Mouse (Mus musculus): ENCODE measurements around the gene Kcnc1. TPM values are rescaled to one million over a fixed set of nuclear protein-coding genes. Genes with fewer than 3 reads are reported as not detected.

The Kcnc1 gene
- polyA plus RNA-seq, 1 experiment, result 47.6 TPM

GRCm38 (mm10) chr7:46453930-46454679 is 57.8 kb downstream of the Kcnc1 start:
- H3K27ac ChIP-seq (ENCODE audit: insufficient read depth, low read depth, low read length), result peak overlapping the region; percentile 43
- H3K4me3 ChIP-seq (ENCODE audit: insufficient read depth, low read depth, low read length), result no peak overlapping the region
- H3K4me1 ChIP-seq (ENCODE audit: control insufficient read depth, insufficient read depth, low read length), result peaks cover 21% of the 10 kb centered on the region
- TF ChIP-seq POLR2A (IDR thresholded peaks at IDR 0.05; ENCODE audit: insufficient read depth, low read depth, low read length) (no peak), CTCF (IDR thresholded peaks at IDR 0.05; ENCODE audit: insufficient read depth, low read depth, low read length) (no peak)
- WGBS, result 16% methylated on average over 10 of the region's 10 CpGs

GRCm38 (mm10) chr7:46457889-46458288 is 61.6 kb downstream of the Kcnc1 start:
- WGBS, result 70% methylated on average over 3 of the region's 3 CpGs
- peaks cover 26% of the 10 kb centered on the region for H3K4me1 ChIP-seq (ENCODE audit: control insufficient read depth, insufficient read depth, low read length)
- H3K27ac ChIP-seq (ENCODE audit: insufficient read depth, low read depth, low read length), result no peak overlapping the region
- H3K4me3 ChIP-seq (ENCODE audit: insufficient read depth, low read depth, low read length), result no peak overlapping the region
- TF ChIP-seq POLR2A (IDR thresholded peaks at IDR 0.05; ENCODE audit: insufficient read depth, low read depth, low read length), result no peak
- TF ChIP-seq CTCF (IDR thresholded peaks at IDR 0.05; ENCODE audit: insufficient read depth, low read depth, low read length), result no peak

- no peak overlapping the region for H3K27ac ChIP-seq (ENCODE audit: insufficient read depth, low read depth, low read length)
- H3K4me1 ChIP-seq (ENCODE audit: control insufficient read depth, insufficient read depth, low read length), result peaks cover 19% of the 10 kb centered on the region
- H3K4me3 ChIP-seq (ENCODE audit: insufficient read depth, low read depth, low read length), result no peak overlapping the region
- WGBS, result 88% methylated on average over 2 of the region's 2 CpGs
- TF ChIP-seq POLR2A (IDR thresholded peaks at IDR 0.05; ENCODE audit: insufficient read depth, low read depth, low read length) (no peak), CTCF (IDR thresholded peaks at IDR 0.05; ENCODE audit: insufficient read depth, low read depth, low read length) (no peak)
Measured at GRCm38 (mm10) chr7:46459200-46459599, 62.9 kb downstream of the Kcnc1 start.

GRCm38 (mm10) chr7:46459605-46460245 is 63.4 kb downstream of the Kcnc1 start:
- TF ChIP-seq CTCF (IDR thresholded peaks at IDR 0.05; ENCODE audit: insufficient read depth, low read depth, low read length), result no peak
- no peak for TF ChIP-seq POLR2A (IDR thresholded peaks at IDR 0.05; ENCODE audit: insufficient read depth, low read depth, low read length)
- Histone ChIP-seq H3K4me3 (ENCODE audit: insufficient read depth, low read depth, low read length) (no peak overlapping the region), H3K4me1 (ENCODE audit: control insufficient read depth, insufficient read depth, low read length) (peaks cover 15% of the 10 kb centered on the region), H3K27ac (ENCODE audit: insufficient read depth, low read depth, low read length) (no peak overlapping the region)
- WGBS, result 79% methylated on average over 9 of the region's 9 CpGs

GRCm38 (mm10) chr7:46462287-46462686 is 66.0 kb downstream of the Kcnc1 start:
- H3K4me1 ChIP-seq (ENCODE audit: control insufficient read depth, insufficient read depth, low read length), result peaks cover 19% of the 10 kb centered on the region
- H3K27ac ChIP-seq (ENCODE audit: insufficient read depth, low read depth, low read length), result no peak overlapping the region
- TF ChIP-seq CTCF (IDR thresholded peaks at IDR 0.05; ENCODE audit: insufficient read depth, low read depth, low read length) (no peak), POLR2A (IDR thresholded peaks at IDR 0.05; ENCODE audit: insufficient read depth, low read depth, low read length) (no peak)
- WGBS, result 48% methylated on average over 8 of the region's 8 CpGs
- no peak overlapping the region for H3K4me3 ChIP-seq (ENCODE audit: insufficient read depth, low read depth, low read length)

- Histone ChIP-seq H3K4me1 (ENCODE audit: control insufficient read depth, insufficient read depth, low read length) (peaks cover 19% of the 10 kb centered on the region), H3K27ac (ENCODE audit: insufficient read depth, low read depth, low read length) (no peak overlapping the region), H3K4me3 (ENCODE audit: insufficient read depth, low read depth, low read length) (no peak overlapping the region)
- TF ChIP-seq POLR2A (IDR thresholded peaks at IDR 0.05; ENCODE audit: insufficient read depth, low read depth, low read length), result no peak
- no peak for TF ChIP-seq CTCF (IDR thresholded peaks at IDR 0.05; ENCODE audit: insufficient read depth, low read depth, low read length)
- WGBS, result 86% methylated on average over 8 of the region's 8 CpGs
Measured at GRCm38 (mm10) chr7:46463136-46463535, 66.8 kb downstream of the Kcnc1 start.

- TF ChIP-seq POLR2A (IDR thresholded peaks at IDR 0.05; ENCODE audit: insufficient read depth, low read depth, low read length), result no peak
- TF ChIP-seq CTCF (IDR thresholded peaks at IDR 0.05; ENCODE audit: insufficient read depth, low read depth, low read length), result no peak
- no peak overlapping the region for H3K4me3 ChIP-seq (ENCODE audit: insufficient read depth, low read depth, low read length)
- H3K4me1 ChIP-seq (ENCODE audit: control insufficient read depth, insufficient read depth, low read length), result peaks cover 12% of the 10 kb centered on the region
- WGBS, result 58% methylated on average over 7 of the region's 7 CpGs
- H3K27ac ChIP-seq (ENCODE audit: insufficient read depth, low read depth, low read length), result no peak overlapping the region
Measured at GRCm38 (mm10) chr7:46466422-46466981, 70.2 kb downstream of the Kcnc1 start.

- no peak for TF ChIP-seq CTCF (IDR thresholded peaks at IDR 0.05; ENCODE audit: insufficient read depth, low read depth, low read length)
- no peak for TF ChIP-seq POLR2A (IDR thresholded peaks at IDR 0.05; ENCODE audit: insufficient read depth, low read depth, low read length)
- Histone ChIP-seq H3K4me3 (ENCODE audit: insufficient read depth, low read depth, low read length) (no peak overlapping the region), H3K4me1 (ENCODE audit: control insufficient read depth, insufficient read depth, low read length) (peaks cover 7% of the 10 kb centered on the region), H3K27ac (ENCODE audit: insufficient read depth, low read depth, low read length) (no peak overlapping the region)
- WGBS, result 94% methylated on average over 3 of the region's 3 CpGs
Measured at GRCm38 (mm10) chr7:46469542-46469941, 73.2 kb downstream of the Kcnc1 start.

All from olfactory bulb, adult 2 months (tissue).